Mouse (Mus musculus) CH12.LX (cell line): ENCODE measurements around the gene 1700024P04Rik. TPM values are rescaled to one million over a fixed set of nuclear protein-coding genes. Genes with fewer than 3 reads are reported as not detected.
"Not testable (repeated sequence)": the region's sequence is repeated elsewhere in the genome, so short reads cannot be mapped to it uniquely, and the experiment has no call there.

Experiments used
- DNase-seq: peaks from one replicate; pipeline ENCODE4 v3.0.0-alpha.2; 2013; ENCODE audit errors: extremely low read depth
- H3K27ac ChIP-seq: 2 replicates; pipeline ENCODE4 v1.5.1; 2012; ENCODE audit warnings: low read depth, mild to moderate bottlenecking, control low read depth, moderate library complexity; ENCODE audit not compliant: insufficient read depth
- H3K27me3 ChIP-seq: replicated peaks from 2 replicates; pipeline ENCODE3; 2012; ENCODE audit warnings: inconsistent platforms
- H3K36me3 ChIP-seq, 2 experiments: replicated peaks in 1 of 2; 2 replicates each; pipeline versions ENCODE3 to v1.6.1; 2012; ENCODE audit warnings: inconsistent platforms in 1 of 2, low read length in 1 of 2, mild to moderate bottlenecking in 1 of 2, mixed read lengths in 1 of 2, moderate library complexity in 1 of 2; ENCODE audit not compliant: control insufficient read depth in 1 of 2, insufficient read depth in 1 of 2
- H3K4me1 ChIP-seq, 2 experiments: 2 replicates each; pipeline ENCODE4 v1.6.1; 2012; ENCODE audit warnings: inconsistent platforms in 1 of 2, moderate library complexity in 1 of 2; ENCODE audit not compliant: insufficient read depth in 2 of 2, control insufficient read depth in 1 of 2
- H3K4me2 ChIP-seq: 2 replicates; pipeline ENCODE4 v1.6.1; 2012; ENCODE audit warnings: low read depth, mild to moderate bottlenecking, control low read depth; ENCODE audit not compliant: poor library complexity, insufficient read depth, severe bottlenecking
- H3K4me3 ChIP-seq, 3 experiments: fragments of 150-350 bp in 1 of 3; sonication (generic) in 1 of 3; replicated peaks in 1 of 3; 2 replicates each; pipeline versions ENCODE3 to v1.5.1; 2011 to 2012; ENCODE audit warnings: low read depth in 2 of 3, low read length in 2 of 3, mild to moderate bottlenecking in 2 of 3, moderate library complexity in 2 of 3, control low read depth in 1 of 3, improper control_type of control experiment in 1 of 3, inconsistent platforms in 1 of 3, mixed read lengths in 1 of 3; ENCODE audit not compliant: poor library complexity in 1 of 3
- H3K79me2 ChIP-seq: replicated peaks from 2 replicates; pipeline ENCODE4 v1.6.1; 2012; ENCODE audit warnings: mild to moderate bottlenecking, moderate library complexity; ENCODE audit not compliant: control insufficient read depth, poor library complexity, insufficient read depth, severe bottlenecking; ENCODE audit errors: extremely low read depth
- H3K9ac ChIP-seq: 2 replicates; pipeline ENCODE4 v1.6.1; 2012; ENCODE audit warnings: low read depth, mild to moderate bottlenecking, control low read depth, moderate library complexity; ENCODE audit not compliant: insufficient read depth
- H3K9me3 ChIP-seq: replicated peaks from 2 replicates; pipeline ENCODE3; 2012; ENCODE audit warnings: low read length, inconsistent platforms, mixed read lengths
- BHLHE40 ChIP-seq: IDR thresholded peaks from 2 replicates; pipeline ENCODE4 v1.6.1; 2011; ENCODE audit warnings: mild to moderate bottlenecking, low read depth, low read length, improper control_type of control experiment
- CHD1 ChIP-seq: IDR thresholded peaks from 2 replicates; pipeline ENCODE4 v1.6.1; 2012; ENCODE audit warnings: low read depth, low read length, improper control_type of control experiment, inconsistent platforms
- CTCF ChIP-seq, 2 experiments: IDR thresholded peaks in 1 of 2; conservative IDR thresholded peaks in 1 of 2; 2 replicates each; pipeline ENCODE4 v1.5.1; 2011 to 2012; ENCODE audit warnings: low read depth in 2 of 2, low read length in 2 of 2, improper control_type of control experiment in 1 of 2, inconsistent platforms in 1 of 2, mild to moderate bottlenecking in 1 of 2, moderate library complexity in 1 of 2
- E2F4 ChIP-seq: IDR thresholded peaks from 2 replicates; pipeline ENCODE4 v1.6.1; 2011; ENCODE audit warnings: low read depth, low read length, improper control_type of control experiment; ENCODE audit not compliant: insufficient replicate concordance
- GABPA ChIP-seq: IDR thresholded peaks from 2 replicates; pipeline ENCODE4 v1.6.1; 2012; ENCODE audit warnings: low read depth, low read length, improper control_type of control experiment, inconsistent platforms; ENCODE audit not compliant: insufficient replicate concordance
- HCFC1 ChIP-seq: IDR thresholded peaks from 2 replicates; pipeline ENCODE4 v1.6.1; 2012; ENCODE audit warnings: low read depth, mild to moderate bottlenecking, inconsistent platforms, low read length, improper control_type of control experiment
- IRF4 ChIP-seq: IDR thresholded peaks from 2 replicates; pipeline ENCODE4 v1.6.1; 2014; ENCODE audit warnings: low read depth, mild to moderate bottlenecking, inconsistent platforms, low read length, improper control_type of control experiment
- KAT2A ChIP-seq: IDR thresholded peaks from 2 replicates; pipeline ENCODE4 v1.6.1; 2012; ENCODE audit warnings: low read length, improper control_type of control experiment, inconsistent platforms; ENCODE audit not compliant: insufficient replicate concordance
- MAFK ChIP-seq: IDR thresholded peaks from 2 replicates; pipeline ENCODE4 v1.6.1; 2011; ENCODE audit warnings: low read length, improper control_type of control experiment; ENCODE audit not compliant: insufficient replicate concordance
- MAZ ChIP-seq: IDR thresholded peaks from 2 replicates; pipeline ENCODE4 v1.6.1; 2012; ENCODE audit warnings: low read depth, mild to moderate bottlenecking, inconsistent platforms, low read length, improper control_type of control experiment, moderate library complexity
- MEF2A ChIP-seq: IDR thresholded peaks from 2 replicates; pipeline ENCODE4 v1.6.1; 2014; ENCODE audit warnings: low read depth, mild to moderate bottlenecking, inconsistent platforms, low read length, improper control_type of control experiment, borderline replicate concordance
- MXI1 ChIP-seq: IDR thresholded peaks from 2 replicates; pipeline ENCODE4 v1.6.1; 2011; ENCODE audit warnings: mild to moderate bottlenecking, low read depth, low read length, improper control_type of control experiment
- MYC ChIP-seq: IDR thresholded peaks from 2 replicates; pipeline ENCODE4 v1.6.1; 2011; ENCODE audit warnings: low read depth, mild to moderate bottlenecking, improper control_type of control experiment, low read length
- NELFE ChIP-seq: IDR thresholded peaks from 2 replicates; pipeline ENCODE4 v1.6.1; 2011; ENCODE audit warnings: low read depth, low read length, improper control_type of control experiment
- POLR2A ChIP-seq: IDR thresholded peaks from 2 replicates; pipeline ENCODE4 v1.6.1; 2011; ENCODE audit warnings: low read depth, mild to moderate bottlenecking, improper control_type of control experiment, low read length
- POLR2AphosphoS2 ChIP-seq: IDR thresholded peaks from 2 replicates; pipeline ENCODE4 v1.6.1; 2011; ENCODE audit warnings: low read depth, low read length, improper control_type of control experiment
- RCOR1 ChIP-seq: conservative IDR thresholded peaks from 2 replicates; pipeline ENCODE4 v1.6.1; 2012; ENCODE audit warnings: low read depth, mild to moderate bottlenecking, inconsistent platforms, low read length, improper control_type of control experiment
- SIN3A ChIP-seq: IDR thresholded peaks from 2 replicates; pipeline ENCODE4 v1.6.1; 2012; ENCODE audit warnings: low read length, improper control_type of control experiment, inconsistent platforms
- TBP ChIP-seq: conservative IDR thresholded peaks from 2 replicates; pipeline ENCODE4 v1.6.1; 2011; ENCODE audit warnings: low read depth, low read length, improper control_type of control experiment
- USF2 ChIP-seq: conservative IDR thresholded peaks from 2 replicates; pipeline ENCODE4 v1.6.1; 2011; ENCODE audit warnings: low read depth, low read length, improper control_type of control experiment
- ZC3H11A ChIP-seq: IDR thresholded peaks from 2 replicates; pipeline ENCODE4 v1.6.1; 2012; ENCODE audit warnings: low read depth, mild to moderate bottlenecking, inconsistent platforms, low read length, improper control_type of control experiment
- ZMIZ1 ChIP-seq: IDR thresholded peaks from 2 replicates; pipeline ENCODE4 v1.6.1; 2012; ENCODE audit warnings: low read depth, mild to moderate bottlenecking, inconsistent platforms, low read length, improper control_type of control experiment
- dilution Hi-C: fragments of 300-500 bp; cut with MboI; formaldehyde crosslinking; loops from 2 replicates; pipeline ENCODE4 v1.14.3; 2020; ENCODE audit warnings: low sequenced_read_pairs; ENCODE audit not compliant: extremely low pct_unique_long_range_greater_than_20kb, extremely low pct_ligation_motif_present
- in situ Hi-C: fragments of 300-500 bp; cut with MboI; formaldehyde crosslinking; loops from 3 replicates; pipeline ENCODE4 v1.14.3; 2019; ENCODE audit warnings: low sequenced_read_pairs, low pct_ligation_motif_present, low pct_unique_long_range_greater_than_20kb, mixed read lengths
- polyA plus RNA-seq: library from polyadenylated mRNA; unstranded; fragments of >175 nt; gene quantifications from 2 replicates; pipeline ENCODE4 v1.2.1, GENCODE M21; 2012; ENCODE audit warnings: low read depth; ENCODE audit not compliant: insufficient read length
- total RNA-seq, 2 experiments: library from RNA; depleted of rRNA; stranded (reverse); fragments of 300-350 nt in 1 of 2; fragments of >200 nt in 1 of 2; gene quantifications; 2 replicates each; pipeline ENCODE4 v1.2.3; 2012 to 2014

Gene 1700024P04Rik
- total and polyA plus RNA-seq, 3 experiments, result not detected

- H3K9ac ChIP-seq, result no peak overlapping the region
- in situ Hi-C loops, result no loop called here
- H3K4me1 ChIP-seq, result peaks cover 0 to 4% of the 10 kb centered on the region in 2 experiments; a peak in 1 of 4 replicates
- H3K36me3 ChIP-seq, result no peaks in the 10 kb centered on the region
- no peaks in the 10 kb centered on the region for H3K27me3 ChIP-seq
- DNase-seq, result no peak
- H3K27ac ChIP-seq, result no peak overlapping the region
- dilution Hi-C loops, result no loop called here
- H3K4me3 ChIP-seq, result no peak overlapping the region
- TF ChIP-seq MXI1 (no peak), HCFC1 (no peak), MEF2A (no peak), RCOR1 (no peak), MAFK (no peak), TBP (no peak), POLR2A (no peak), POLR2AphosphoS2 (no peak), ZMIZ1 (no peak), CTCF (conservative IDR thresholded peaks at IDR 0.05 in 1 of 2, IDR thresholded peaks at IDR 0.05 in 1 of 2; ENCODE audit: low read depth in 2 of 2, low read length in 2 of 2) (no peak), GABPA (no peak), CHD1 (no peak), IRF4 (no peak), BHLHE40 (no peak), MYC (no peak), KAT2A (no peak), ZC3H11A (no peak), SIN3A (no peak), NELFE (no peak), MAZ (no peak)
- H3K79me2 ChIP-seq, result no peaks in the 10 kb centered on the region
- H3K9me3 ChIP-seq, result peaks cover 14% of the 10 kb centered on the region
- no peak overlapping the region for H3K4me2 ChIP-seq
Measured at GRCm38 (mm10) chr13:99008013-99008412, 23.6 kb upstream of the 1700024P04Rik start.

DNA sequence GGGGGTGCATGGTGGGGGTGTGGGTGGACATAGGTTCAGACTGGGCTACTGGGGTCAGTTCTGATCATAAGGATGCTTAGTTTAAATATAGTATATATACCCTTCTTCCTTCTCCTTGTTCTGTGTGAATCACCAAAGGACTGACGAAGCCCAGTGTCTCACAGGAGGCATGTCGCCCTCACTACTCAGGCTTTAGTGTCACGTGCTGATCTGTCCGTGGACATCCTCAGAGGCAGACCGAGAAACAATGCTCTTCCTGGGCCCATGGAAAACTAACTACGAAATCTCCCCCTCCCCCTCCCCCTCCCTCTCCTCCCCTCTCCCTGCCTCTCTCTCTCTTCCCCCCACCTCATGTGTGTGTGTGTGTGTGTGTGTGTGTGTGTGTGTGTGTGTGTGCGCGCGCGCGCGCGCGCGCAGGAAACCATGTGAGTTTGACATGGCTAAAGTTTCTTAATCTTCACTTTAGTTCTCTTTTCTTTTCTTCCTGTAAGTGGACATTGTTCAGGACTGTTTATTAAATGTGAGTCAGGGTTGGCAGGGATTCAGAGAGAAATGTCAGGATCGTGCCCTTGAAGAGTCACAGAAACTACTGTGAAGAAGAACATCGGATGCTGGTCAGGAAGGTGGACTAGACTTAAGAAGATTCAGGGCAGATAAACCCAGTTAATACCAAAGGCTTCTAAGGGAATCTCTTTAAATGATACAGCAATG, 22.2 kb upstream of the 1700024P04Rik start:
- H3K9me3 ChIP-seq, result peaks cover 17% of the 10 kb centered on the region
- no peaks in the 10 kb centered on the region for H3K27me3 ChIP-seq
- H3K79me2 ChIP-seq, result no peaks in the 10 kb centered on the region
- in situ Hi-C loops, result no loop called here
- no peak overlapping the region for H3K4me2 ChIP-seq
- H3K4me1 ChIP-seq, result peaks cover 0 to 4% of the 10 kb centered on the region in 2 experiments; a peak in 1 of 4 replicates
- dilution Hi-C loops, result no loop called here
- H3K4me3 ChIP-seq, result no peak overlapping the region
- no peak for TF ChIP-seq USF2
- no peak for TF ChIP-seq IRF4
- no peak for TF ChIP-seq BHLHE40
- TF ChIP-seq MYC, result no peak
- TF ChIP-seq SIN3A, result no peak
- no peak for TF ChIP-seq E2F4
- H3K36me3 ChIP-seq, result no peaks in the 10 kb centered on the region
- H3K27ac ChIP-seq, result no peak overlapping the region
- DNase-seq, result no peak
- no peak overlapping the region for H3K9ac ChIP-seq

GRCm38 (mm10) chr13:99001652-99002051, 17.3 kb upstream of the 1700024P04Rik start:
- H3K36me3 ChIP-seq, H3K4me2 ChIP-seq, in situ Hi-C loops, H3K4me1 ChIP-seq, H3K27ac ChIP-seq, H3K4me3 ChIP-seq, H3K27me3 ChIP-seq, dilution Hi-C loops, H3K9ac ChIP-seq, H3K79me2 ChIP-seq, DNase-seq: not testable (repeated sequence)
- peaks cover 25% of the 10 kb centered on the region for H3K9me3 ChIP-seq
